Mouse (Mus musculus) hindbrain, postnatal 0 days (tissue): ENCODE measurements around the gene Smim17. TPM values are rescaled to one million over a fixed set of nuclear protein-coding genes. Genes with fewer than 3 reads are reported as not detected.
"Not testable (repeated sequence)": the region's sequence is repeated elsewhere in the genome, so short reads cannot be mapped to it uniquely, and the experiment has no call there.

Experiments
- ATAC-seq: fragments of 200-750 bp; cut with Nextera tagmentation; 2 replicates; pipeline ENCODE4 v1.8.0; 2017; ENCODE audit warnings: mild to moderate bottlenecking, moderate TSS enrichment, moderate library complexity
- DNase-seq: peaks from one replicate; pipeline ENCODE4 v3.0.0-alpha.2; 2015; ENCODE audit warnings: low spot score
- H3K27ac ChIP-seq: fragments of 300-500 bp; sonication (generic); 2 replicates; pipeline ENCODE4 v1.5.1; 2014; ENCODE audit warnings: mild to moderate bottlenecking
- H3K27me3 ChIP-seq: fragments of 300-500 bp; sonication (generic); 2 replicates; pipeline ENCODE4 v1.6.1; 2014; ENCODE audit warnings: low read length, mixed read lengths; ENCODE audit not compliant: insufficient read depth
- H3K36me3 ChIP-seq: fragments of 300-500 bp; sonication (generic); 2 replicates; pipeline ENCODE4 v1.6.1; 2014; ENCODE audit warnings: low read length, mixed read lengths; ENCODE audit not compliant: insufficient read depth
- H3K4me1 ChIP-seq: fragments of 300-500 bp; sonication (generic); 2 replicates; pipeline ENCODE4 v1.6.1; 2014; ENCODE audit warnings: antibody characterized with exemption, low read length, mixed read lengths; ENCODE audit not compliant: insufficient read depth
- H3K4me2 ChIP-seq: fragments of 300-500 bp; sonication (generic); 2 replicates; pipeline ENCODE4 v1.6.1; 2014; ENCODE audit warnings: low read depth, mild to moderate bottlenecking, low read length, moderate library complexity, mixed read lengths
- H3K4me3 ChIP-seq: fragments of 300-500 bp; sonication (generic); 2 replicates; pipeline ENCODE4 v1.5.1; 2014; ENCODE audit warnings: low read length
- H3K9ac ChIP-seq: fragments of 300-500 bp; sonication (generic); replicated peaks from 2 replicates; pipeline ENCODE4 v1.6.1; 2014; ENCODE audit warnings: mild to moderate bottlenecking, low read length, moderate library complexity, mixed read lengths
- H3K9me3 ChIP-seq: fragments of 300-500 bp; sonication (generic); 2 replicates; pipeline ENCODE4 v1.6.1; 2016; ENCODE audit warnings: low read length, mixed read lengths
- CTCF ChIP-seq: IDR thresholded peaks from 2 replicates; pipeline ENCODE4 v1.5.1; 2016; ENCODE audit warnings: antibody characterized with exemption, control low read depth, low read depth
- WGBS: fragments of 180-500 bp; shearing (Covaris S2); extraction: QIAGEN DNeasy Blood & Tissue Kit; methylation state at CpG from one replicate; pipeline ENCODE4 v1.1.7; 2014; 5-methylcytosine and 5-hydroxymethylcytosine counted together
- polyA plus RNA-seq: library from polyadenylated mRNA; unstranded; fragments of >200 nt; fragmentation: Nextera tagmentation; extraction: Ambion mirVana; gene quantifications from 2 replicates; pipeline ENCODE4 v1.2.1, GENCODE M21; 2015
- total RNA-seq: library from RNA; depleted of rRNA; stranded (reverse); fragments of >200 nt; gene quantifications from 2 replicates; pipeline ENCODE4 v1.2.3, GENCODE M21; 2014; rRNA removed

Smim17 gene
- total and polyA plus RNA-seq, 2 experiments from 2014 or later: 7.7 to 16.9 TPM

- H3K36me3 ChIP-seq: no peaks in the 10 kb centered on the region
- no peak overlapping the region for H3K4me2 ChIP-seq
- H3K9me3 ChIP-seq: no peaks in the 10 kb centered on the region
- H3K9ac ChIP-seq: no peak overlapping the region
- no peaks in the 10 kb centered on the region for H3K4me1 ChIP-seq
- no peaks in the 10 kb centered on the region for H3K27me3 ChIP-seq
- H3K4me3 ChIP-seq: no peak overlapping the region
- H3K27ac ChIP-seq: no peak overlapping the region
- 82% methylated on average over 5 of the region's 5 CpGs for WGBS
- TF ChIP-seq CTCF: no peak
- DNase-seq (no peak), ATAC-seq (no peak)
Observed at GRCm38 (mm10) chr7:6447771-6448170, 49.3 kb downstream of the Smim17 start.

DNA sequence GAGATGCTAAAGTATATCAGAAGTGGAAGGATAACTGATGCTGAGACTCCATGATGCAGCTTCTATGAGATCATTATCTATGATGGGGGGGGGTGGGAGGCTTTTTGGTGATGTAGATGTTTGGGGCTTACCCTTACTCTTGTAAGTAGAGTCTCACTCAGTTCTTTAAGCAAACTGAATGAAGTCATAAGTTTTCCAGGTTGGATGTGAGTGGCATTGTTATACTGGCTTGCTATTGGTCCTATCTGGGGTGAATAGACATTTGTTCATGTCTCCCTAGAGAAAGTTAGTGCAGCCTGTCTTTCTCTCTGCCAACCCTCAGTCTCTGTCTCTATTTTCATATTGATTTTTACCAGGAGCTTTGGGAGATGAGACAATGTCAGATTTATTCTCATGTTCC lies 57.4 kb downstream of the Smim17 start, which contains the start of gene Olfr1336:
Gene Olfr1336 (plus strand): TSS at position 301 of the 400 bp plus-strand sequence.
- no peak within 1 kb of the TSS for H3K4me2 ChIP-seq
- no peaks in the 10 kb centered on the region for H3K9me3 ChIP-seq
- TF ChIP-seq CTCF: no peak
- ATAC-seq (no peak), DNase-seq (no peak)
- H3K27me3 ChIP-seq: no peaks in the 10 kb centered on the region
- no peak within 1 kb of the TSS for H3K9ac ChIP-seq
- H3K36me3 ChIP-seq: no peaks in the 10 kb centered on the region
- H3K4me1 ChIP-seq: no peaks in the 10 kb centered on the region
- no peak within 1 kb of the TSS for H3K27ac ChIP-seq
- no peak within 1 kb of the TSS for H3K4me3 ChIP-seq

- TF ChIP-seq CTCF: no peak
- Histone ChIP-seq H3K4me3 (no peak overlapping the region), H3K27me3 (no peaks in the 10 kb centered on the region), H3K9ac (no peak overlapping the region), H3K9me3 (no peaks in the 10 kb centered on the region), H3K36me3 (no peaks in the 10 kb centered on the region), H3K4me2 (no peak overlapping the region), H3K27ac (no peak overlapping the region), H3K4me1 (no peaks in the 10 kb centered on the region)
- ATAC-seq: no peak
- 40% methylated on average over 3 of the region's 3 CpGs for WGBS
- no peak for DNase-seq
Observed at GRCm38 (mm10) chr7:6456399-6456798, 57.9 kb downstream of the Smim17 start.

DNA sequence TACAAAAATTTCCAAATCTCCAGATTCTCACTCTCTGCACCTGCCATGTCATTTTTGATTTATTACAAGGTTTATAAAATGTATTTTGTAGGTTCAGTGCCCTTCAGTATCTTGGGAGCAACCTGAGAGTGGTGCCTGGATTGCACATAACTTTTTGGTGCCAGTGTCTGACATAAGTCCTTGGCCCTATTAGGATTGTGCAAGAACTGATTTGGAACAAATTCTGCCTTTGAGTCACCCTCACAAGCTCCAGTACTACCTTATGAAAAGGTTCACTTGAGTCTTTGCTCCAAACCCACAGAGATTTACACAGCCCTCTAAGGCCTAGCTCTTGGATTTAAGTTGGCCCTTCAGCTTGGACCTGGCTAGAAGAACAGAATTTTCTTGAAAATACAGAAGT lies 68.4 kb downstream of the Smim17 start, which contains the start of gene Olfr1346:
Gene Olfr1346 (plus strand): TSS at position 151 of the 400 bp plus-strand sequence.
- DNase-seq (no peak), ATAC-seq (no peak)
- H3K4me1 ChIP-seq: no peaks in the 10 kb centered on the region
- H3K9me3 ChIP-seq: no peaks in the 10 kb centered on the region
- H3K4me2 ChIP-seq: no peak within 1 kb of the TSS
- H3K27me3 ChIP-seq: no peaks in the 10 kb centered on the region
- H3K4me3 ChIP-seq: no peak within 1 kb of the TSS
- H3K27ac ChIP-seq: no peak within 1 kb of the TSS
- H3K36me3 ChIP-seq: no peaks in the 10 kb centered on the region
- H3K9ac ChIP-seq: no peak within 1 kb of the TSS
- no peak for TF ChIP-seq CTCF

- H3K4me2 ChIP-seq, H3K9ac ChIP-seq, H3K27me3 ChIP-seq, H3K4me3 ChIP-seq, H3K4me1 ChIP-seq, H3K27ac ChIP-seq, DNase-seq, ATAC-seq, H3K9me3 ChIP-seq, H3K36me3 ChIP-seq: not testable (repeated sequence)
- WGBS: 65% methylated on average over 2 of the region's 2 CpGs
Observed at GRCm38 (mm10) chr7:6477633-6478032, 79.1 kb downstream of the Smim17 start.

Other genes starting within 250 kb of the Smim17 start
- gene Zfp787, start 242.7 kb upstream of the Smim17 start, total RNA-seq: 71.0 and 85.9 TPM in 2 replicates
- gene Zfp787, start 242.7 kb upstream of the Smim17 start, polyA plus RNA-seq: 53.9 and 61.4 TPM in 2 replicates
- 84.3 and 105 TPM in 2 replicates for gene Zfp444, start 226.5 kb upstream of the Smim17 start, total RNA-seq
- 69.2 and 70.5 TPM in 2 replicates for gene Zfp444, start 226.5 kb upstream of the Smim17 start, polyA plus RNA-seq
- not detected in 2 replicates for gene Galp, start 201.6 kb upstream of the Smim17 start, total RNA-seq
- gene Galp, start 201.6 kb upstream of the Smim17 start, polyA plus RNA-seq: not detected in 2 replicates
- gene Zscan5b, start 176.4 kb upstream of the Smim17 start, total RNA-seq: not detected in 2 replicates
- gene Zscan5b, start 176.4 kb upstream of the Smim17 start, polyA plus RNA-seq: not detected in 2 replicates
- not detected in 2 replicates for gene Epp13, start 146.0 kb upstream of the Smim17 start, total RNA-seq
- gene Epp13, start 146.0 kb upstream of the Smim17 start, polyA plus RNA-seq: 0.59 and 0.62 TPM in 2 replicates
- 3.2 and 4.2 TPM in 2 replicates for gene Zfp667, start 112.1 kb upstream of the Smim17 start, total RNA-seq
- 12.0 and 15.3 TPM in 2 replicates for gene Zfp667, start 112.1 kb upstream of the Smim17 start, polyA plus RNA-seq
- gene Zfp583, start 67.4 kb upstream of the Smim17 start, total RNA-seq: 5.8 and 9.5 TPM in 2 replicates
- gene Zfp583, start 67.4 kb upstream of the Smim17 start, polyA plus RNA-seq: 15.0 and 17.6 TPM in 2 replicates
- 2.7 and 3.1 TPM in 2 replicates for gene Gm3854, start 55.0 kb upstream of the Smim17 start, total RNA-seq
- 4.6 and 5.0 TPM in 2 replicates for gene Gm3854, start 55.0 kb upstream of the Smim17 start, polyA plus RNA-seq
- 1.3 and 2.6 TPM in 2 replicates for gene Zfp78, start 35.4 kb upstream of the Smim17 start, total RNA-seq
- 1.8 and 2.8 TPM in 2 replicates for gene Zfp78, start 35.4 kb upstream of the Smim17 start, polyA plus RNA-seq
- gene Zfp28, start 15.4 kb upstream of the Smim17 start, total RNA-seq: 6.2 and 11.2 TPM in 2 replicates
- 18.1 and 18.2 TPM in 2 replicates for gene Zfp28, start 15.4 kb upstream of the Smim17 start, polyA plus RNA-seq
- gene Gm20715, start 11.6 kb downstream of the Smim17 start, total RNA-seq: 0.26 TPM in 1 of 2 replicates, not detected in the other
- 0.04 TPM in 1 of 2 replicates, not detected in the other for gene Gm20715, start 11.6 kb downstream of the Smim17 start, polyA plus RNA-seq
- 2.4 and 4.8 TPM in 2 replicates for gene Olfr1344, start 40.0 kb downstream of the Smim17 start, total RNA-seq
- 0.23 and 0.32 TPM in 2 replicates for gene Olfr1344, start 40.0 kb downstream of the Smim17 start, polyA plus RNA-seq
- not detected in 2 replicates for gene Olfr1336, start 57.5 kb downstream of the Smim17 start, total RNA-seq
- gene Olfr1336, start 57.5 kb downstream of the Smim17 start, polyA plus RNA-seq: not detected in 2 replicates
- not detected in 2 replicates for gene Olfr1346, start 68.4 kb downstream of the Smim17 start, total RNA-seq
- gene Olfr1346, start 68.4 kb downstream of the Smim17 start, polyA plus RNA-seq: not detected in 2 replicates
- not detected in 2 replicates for gene Olfr5, start 88.2 kb downstream of the Smim17 start, total RNA-seq
- gene Olfr5, start 88.2 kb downstream of the Smim17 start, polyA plus RNA-seq: not detected in 2 replicates
- gene Olfr1347, start 101.0 kb downstream of the Smim17 start, total RNA-seq: not detected in 2 replicates
- not detected in 2 replicates for gene Olfr1347, start 101.0 kb downstream of the Smim17 start, polyA plus RNA-seq
- not detected in 2 replicates for gene Olfr1348, start 110.0 kb downstream of the Smim17 start, total RNA-seq
- not detected in 2 replicates for gene Olfr1348, start 110.0 kb downstream of the Smim17 start, polyA plus RNA-seq
- 0.18 TPM in 1 of 2 replicates, not detected in the other for gene Olfr1349, start 124.2 kb downstream of the Smim17 start, total RNA-seq
- gene Olfr1349, start 124.2 kb downstream of the Smim17 start, polyA plus RNA-seq: 0.08 TPM in 1 of 2 replicates, not detected in the other
- not detected in 2 replicates for gene Olfr1350, start 166.1 kb downstream of the Smim17 start, total RNA-seq
- not detected in 2 replicates for gene Olfr1350, start 166.1 kb downstream of the Smim17 start, polyA plus RNA-seq